Mouse (Mus musculus) midbrain, embryonic 15.5 days (tissue): ENCODE measurements around the gene Fdxr. TPM values are rescaled to one million over a fixed set of nuclear protein-coding genes. Genes with fewer than 3 reads are reported as not detected.

Source experiments
- ATAC-seq: fragments of 200-750 bp; cut with Nextera tagmentation; replicated peaks from 2 replicates; pipeline ENCODE4 v1.8.0; 2017; ENCODE audit warnings: moderate TSS enrichment
- H3K27ac ChIP-seq: fragments of 300-500 bp; sonication (generic); 2 replicates; pipeline ENCODE4 v1.5.1; 2015; ENCODE audit warnings: mild to moderate bottlenecking, inconsistent platforms
- H3K27me3 ChIP-seq: fragments of 300-500 bp; sonication (generic); replicated peaks from 2 replicates; pipeline ENCODE4 v1.6.1; 2015; ENCODE audit warnings: inconsistent platforms
- H3K36me3 ChIP-seq: fragments of 300-500 bp; sonication (generic); replicated peaks from 2 replicates; pipeline ENCODE4 v1.6.1; 2015; ENCODE audit warnings: inconsistent platforms
- H3K4me1 ChIP-seq: fragments of 300-500 bp; sonication (generic); 2 replicates; pipeline ENCODE4 v1.6.1; 2015; ENCODE audit warnings: inconsistent platforms
- H3K4me2 ChIP-seq: fragments of 300-500 bp; sonication (generic); 2 replicates; pipeline ENCODE4 v1.6.1; 2015; ENCODE audit warnings: inconsistent platforms, mild to moderate bottlenecking, moderate library complexity
- H3K4me3 ChIP-seq: fragments of 300-500 bp; sonication (generic); 2 replicates; pipeline ENCODE4 v1.5.1; 2015; ENCODE audit warnings: mild to moderate bottlenecking, inconsistent platforms
- H3K9ac ChIP-seq: fragments of 300-500 bp; sonication (generic); 2 replicates; pipeline ENCODE4 v1.6.1; 2015; ENCODE audit warnings: mild to moderate bottlenecking, inconsistent platforms
- H3K9me3 ChIP-seq: fragments of 300-500 bp; sonication (generic); 2 replicates; pipeline ENCODE4 v1.6.1; 2016; ENCODE audit warnings: inconsistent platforms
- WGBS: fragments of 180-500 bp; shearing (Covaris S2); methylation state at CpG from one replicate; pipeline ENCODE4 v1.1.7; 2015; ENCODE audit warnings: mixed read lengths; 5-methylcytosine and 5-hydroxymethylcytosine counted together
- polyA plus RNA-seq: library from polyadenylated mRNA; unstranded; fragments of >200 nt; fragmentation: Nextera tagmentation; extraction: Ambion mirVana; gene quantifications from 2 replicates; pipeline ENCODE4 v1.2.1, GENCODE M21; 2015

Gene Fdxr
- polyA plus RNA-seq, 1 experiment from 2014 or later: 22.1 TPM

- Histone ChIP-seq H3K36me3 (0 out of 2 replicates have a peak, but pooled peaks cover 5% of the 10 kb centered on the region), H3K9ac (no peak overlapping the region), H3K9me3 (no peaks in the 10 kb centered on the region), H3K4me2 (no peak overlapping the region), H3K4me1 (peaks cover 22% of the 10 kb centered on the region), H3K27me3 (peaks cover 25% of the 10 kb centered on the region), H3K27ac (no peak overlapping the region), H3K4me3 (no peak overlapping the region)
- WGBS: 89% methylated on average over 8 of the region's 8 CpGs
- ATAC-seq: no peak
These were observed 32.0 kb downstream of the Fdxr start for GRCm38 (mm10) chr11:115244840-115245239.

GRCm38 (mm10) chr11:115243783-115244182 is 33.1 kb downstream of the Fdxr start:
- Histone ChIP-seq H3K9me3 (no peaks in the 10 kb centered on the region), H3K9ac (no peak overlapping the region), H3K4me1 (peaks cover 18% of the 10 kb centered on the region), H3K36me3 (0 out of 2 replicates have a peak, but pooled peaks cover 5% of the 10 kb centered on the region), H3K4me3 (no peak overlapping the region), H3K4me2 (no peak overlapping the region), H3K27me3 (peaks cover 15% of the 10 kb centered on the region), H3K27ac (no peak overlapping the region)
- ATAC-seq: no peak
- 89% methylated on average over 12 of the region's 12 CpGs for WGBS

- Histone ChIP-seq H3K36me3 (0 out of 2 replicates have a peak, but pooled peaks cover 5% of the 10 kb centered on the region), H3K4me1 (peaks cover 16% of the 10 kb centered on the region), H3K9me3 (no peaks in the 10 kb centered on the region), H3K4me3 (no peak overlapping the region), H3K27me3 (peaks cover 4% of the 10 kb centered on the region), H3K9ac (no peak overlapping the region), H3K27ac (no peak overlapping the region), H3K4me2 (no peak overlapping the region)
- ATAC-seq: no peak
- 65% methylated on average over 3 of the region's 3 CpGs for WGBS
These were observed 34.1 kb downstream of the Fdxr start for GRCm38 (mm10) chr11:115242746-115243145.

- 0 out of 2 replicates have a peak, but pooled peaks cover 3% of the 10 kb centered on the region for H3K27me3 ChIP-seq
- no peak overlapping the region for H3K27ac ChIP-seq
- no peaks in the 10 kb centered on the region for H3K9me3 ChIP-seq
- no peak overlapping the region for H3K4me2 ChIP-seq
- no peak overlapping the region for H3K4me3 ChIP-seq
- H3K4me1 ChIP-seq: peaks cover 5% of the 10 kb centered on the region
- no peak for ATAC-seq
- H3K36me3 ChIP-seq: 0 out of 2 replicates have a peak, but pooled peaks cover 5% of the 10 kb centered on the region
- 81% methylated on average over 11 of the region's 11 CpGs for WGBS
- no peak overlapping the region for H3K9ac ChIP-seq
These were observed 35.4 kb downstream of the Fdxr start for GRCm38 (mm10) chr11:115241402-115241801.

GRCm38 (mm10) chr11:115236570-115236969 is 40.3 kb downstream of the Fdxr start:
- no peak overlapping the region for H3K4me2 ChIP-seq
- no peak overlapping the region for H3K9ac ChIP-seq
- no peak for ATAC-seq
- H3K27me3 ChIP-seq: no peaks in the 10 kb centered on the region
- no peak overlapping the region for H3K27ac ChIP-seq
- H3K4me3 ChIP-seq: no peak overlapping the region
- peaks cover 34% of the 10 kb centered on the region for H3K4me1 ChIP-seq
- H3K9me3 ChIP-seq: no peaks in the 10 kb centered on the region
- WGBS: 60% methylated on average over 5 of the region's 5 CpGs
- no peaks in the 10 kb centered on the region for H3K36me3 ChIP-seq

- Histone ChIP-seq H3K9ac (no peak overlapping the region), H3K36me3 (no peaks in the 10 kb centered on the region), H3K4me1 (peaks cover 40% of the 10 kb centered on the region), H3K9me3 (no peaks in the 10 kb centered on the region), H3K4me2 (no peak overlapping the region), H3K27ac (no peak overlapping the region), H3K4me3 (no peak overlapping the region), H3K27me3 (no peaks in the 10 kb centered on the region)
- ATAC-seq: 0 out of 2 replicates have a peak, but pooled peaks have one; percentile 12
- 71% methylated on average over 15 of the region's 15 CpGs for WGBS
These were observed 42.4 kb downstream of the Fdxr start for GRCm38 (mm10) chr11:115234320-115235044.

- no peaks in the 10 kb centered on the region for H3K27me3 ChIP-seq
- 24% methylated on average over 20 of the region's 20 CpGs for WGBS
- no peak overlapping the region for H3K4me2 ChIP-seq
- H3K27ac ChIP-seq: no peak overlapping the region
- no peak overlapping the region for H3K9ac ChIP-seq
- no peak overlapping the region for H3K4me3 ChIP-seq
- 0 out of 2 replicates have a peak, but pooled peaks have one; percentile 32 for ATAC-seq
- H3K4me1 ChIP-seq: peaks cover 48% of the 10 kb centered on the region
- no peaks in the 10 kb centered on the region for H3K9me3 ChIP-seq
- H3K36me3 ChIP-seq: no peaks in the 10 kb centered on the region
These were observed 43.1 kb downstream of the Fdxr start for GRCm38 (mm10) chr11:115233526-115234290.

- H3K9ac ChIP-seq: no peak overlapping the region
These were observed 44.0 kb downstream of the Fdxr start for GRCm38 (mm10) chr11:115232889-115233288.

GRCm38 (mm10) chr11:115231924-115232323 is 44.9 kb downstream of the Fdxr start:
- Histone ChIP-seq H3K4me1 (peaks cover 62% of the 10 kb centered on the region), H3K4me3 (no peak overlapping the region), H3K9ac (no peak overlapping the region), H3K9me3 (no peaks in the 10 kb centered on the region), H3K36me3 (no peaks in the 10 kb centered on the region), H3K27me3 (no peaks in the 10 kb centered on the region; the same call in 1 of the 2 replicates), H3K4me2 (no peak overlapping the region), H3K27ac (no peak overlapping the region)
- WGBS: 24% methylated on average over 9 of the region's 9 CpGs
- no peak for ATAC-seq

More at GRCm38 (mm10) chr11:115232889-115233288, 44.0 kb downstream of the Fdxr start:
- H3K4me1 ChIP-seq: peaks cover 53% of the 10 kb centered on the region
- H3K27ac ChIP-seq: no peak overlapping the region
- 61% methylated on average over 5 of the region's 5 CpGs for WGBS
- no peaks in the 10 kb centered on the region for H3K36me3 ChIP-seq
- H3K27me3 ChIP-seq: no peaks in the 10 kb centered on the region; the same call in 1 of the 2 replicates
- no peak overlapping the region for H3K4me3 ChIP-seq
- no peaks in the 10 kb centered on the region for H3K9me3 ChIP-seq
- no peak for ATAC-seq
- no peak overlapping the region for H3K4me2 ChIP-seq

GRCm38 (mm10) chr11:115231168-115231915 is 45.5 kb downstream of the Fdxr start:
- H3K4me2 ChIP-seq: no peak overlapping the region
- H3K9ac ChIP-seq: no peak overlapping the region
- ATAC-seq: no peak
- peaks cover 65% of the 10 kb centered on the region for H3K4me1 ChIP-seq
- H3K27ac ChIP-seq: no peak overlapping the region
- H3K27me3 ChIP-seq: no peaks in the 10 kb centered on the region; the same call in 1 of the 2 replicates
- no peaks in the 10 kb centered on the region for H3K9me3 ChIP-seq
- H3K36me3 ChIP-seq: no peaks in the 10 kb centered on the region
- H3K4me3 ChIP-seq: no peak overlapping the region
- 59% methylated on average over 14 of the region's 14 CpGs for WGBS

GRCm38 (mm10) chr11:115229021-115229930 is 47.6 kb downstream of the Fdxr start:
- H3K4me1 ChIP-seq: peaks cover 79% of the 10 kb centered on the region
- H3K27me3 ChIP-seq: no peaks in the 10 kb centered on the region; the same call in 1 of the 2 replicates
- no peaks in the 10 kb centered on the region for H3K36me3 ChIP-seq
- H3K27ac ChIP-seq: no peak overlapping the region
- ATAC-seq: no peak
- no peak overlapping the region for H3K4me2 ChIP-seq
- no peaks in the 10 kb centered on the region for H3K9me3 ChIP-seq
- H3K4me3 ChIP-seq: no peak overlapping the region
- 49% methylated on average over 15 of the region's 15 CpGs for WGBS
- H3K9ac ChIP-seq: no peak overlapping the region
